Mouse (Mus musculus) heart, postnatal 36 days (tissue): ENCODE results near the gene Dhrs7c. TPM values are rescaled to one million over a fixed set of nuclear protein-coding genes. Genes with fewer than 3 reads are reported as not detected.
A peak's percentile ranks its signal among the peaks of the same experiment; 100 is the strongest.

ENCODE experiments used
- DNase-seq, 2 experiments: peaks; one replicate each; pipeline ENCODE4 v3.0.0; 2021 to 2022
- intact Hi-C: fragments of 180-260 bp; cut with DNase I; formaldehyde crosslinking; loops from one replicate; pipeline ENCODE4 v1.15.1; 2025
- total RNA-seq, 2 experiments: library from RNA; stranded (reverse); gene quantifications; 2 replicates each; pipeline ENCODE4 v1.2.3; 2021

The Dhrs7c gene
- total RNA-seq: 100 to 1,000 TPM; 208 to 239 TPM

- intact Hi-C loops: no loop called here
- peak; percentile 38 to 44 for DNase-seq
Measured at GRCm38 (mm10) chr11:67797931-67798330, at the start of gene Dhrs7c. Dhrs7c (plus strand) TSS chr11:67798187.

GRCm38 (mm10) chr11:67756287-67756686, 41.7 kb upstream of the Dhrs7c start:
- intact Hi-C loops: no loop called here
- DNase-seq: no peak

- DNase-seq: peak; percentile 10 to 24
- intact Hi-C loops: loop anchor here (2.0 kb wide), 1 partner anchor 49 kb away; no protein-coding TSS in a partner anchor
Measured at GRCm38 (mm10) chr11:67757373-67758167, 40.4 kb upstream of the Dhrs7c start.

- DNase-seq: no peak
- intact Hi-C loops: no loop called here
Measured at GRCm38 (mm10) chr11:67771053-67771452, 26.9 kb upstream of the Dhrs7c start, which contains the start of gene Glp2r. Glp2r (minus strand) TSS chr11:67771153.

GRCm38 (mm10) chr11:67771691-67772090, 26.3 kb upstream of the Dhrs7c start:
- intact Hi-C loops: no loop called here
- DNase-seq: no peak

- intact Hi-C loops: no loop called here
- no peak for DNase-seq
Measured at GRCm38 (mm10) chr11:67772577-67772976, 25.4 kb upstream of the Dhrs7c start.

- intact Hi-C loops: no loop called here
- DNase-seq: no peak
Measured at GRCm38 (mm10) chr11:67774379-67774778, 23.6 kb upstream of the Dhrs7c start, which contains the start of gene Gsg1l2. Gsg1l2 (plus strand) TSS chr11:67774608.

GRCm38 (mm10) chr11:67790182-67790581, 7.8 kb upstream of the Dhrs7c start:
- DNase-seq: no peak
- intact Hi-C loops: no loop called here

- intact Hi-C loops: no loop called here
Measured at GRCm38 (mm10) chr11:67800130-67800723, 2.2 kb downstream of the Dhrs7c start.

GRCm38 (mm10) chr11:67801169-67801568, 3.2 kb downstream of the Dhrs7c start:
- intact Hi-C loops: no loop called here
- DNase-seq: no peak

More at GRCm38 (mm10) chr11:67800130-67800723, 2.2 kb downstream of the Dhrs7c start:
- DNase-seq: no peak

- intact Hi-C loops: no loop called here
- no peak for DNase-seq
Measured at GRCm38 (mm10) chr11:67805538-67805937, 7.6 kb downstream of the Dhrs7c start.

GRCm38 (mm10) chr11:67806832-67807597, 9.0 kb downstream of the Dhrs7c start:
- intact Hi-C loops: loop anchor here (2.0 kb wide), 1 partner anchor 48 kb away; no protein-coding TSS in a partner anchor
- DNase-seq: no peak

- intact Hi-C loops: no loop called here
Measured at GRCm38 (mm10) chr11:67808051-67808450, 10.1 kb downstream of the Dhrs7c start.

GRCm38 (mm10) chr11:67811535-67811934, 13.5 kb downstream of the Dhrs7c start:
- intact Hi-C loops: loop anchor here (5.0 kb wide), 1 partner anchor 154 kb away; no protein-coding TSS in a partner anchor
- no peak for DNase-seq

More at GRCm38 (mm10) chr11:67808051-67808450, 10.1 kb downstream of the Dhrs7c start:
- DNase-seq: no peak

- no peak for DNase-seq
- intact Hi-C loops: loop anchor here (1.0 to 5.0 kb wide), 4 partner anchors 33 to 588 kb away; no protein-coding TSS in a partner anchor
Measured at GRCm38 (mm10) chr11:67819604-67820003, 21.6 kb downstream of the Dhrs7c start.

- DNase-seq: no peak
- intact Hi-C loops: loop anchor here (1.0 to 5.0 kb wide), 4 partner anchors 33 to 587 kb away; no protein-coding TSS in a partner anchor
Measured at GRCm38 (mm10) chr11:67820221-67820620, 22.2 kb downstream of the Dhrs7c start.

- intact Hi-C loops: loop anchor here (2.0 to 5.0 kb wide), 3 partner anchors 31 to 586 kb away; no protein-coding TSS in a partner anchor
- DNase-seq: no peak
Measured at GRCm38 (mm10) chr11:67821560-67821959, 23.6 kb downstream of the Dhrs7c start.

- DNase-seq: no peak
- intact Hi-C loops: no loop called here
Measured at GRCm38 (mm10) chr11:67828360-67829059, 30.5 kb downstream of the Dhrs7c start.

- intact Hi-C loops: no loop called here
- no peak for DNase-seq
Measured at GRCm38 (mm10) chr11:67829530-67829929, 31.5 kb downstream of the Dhrs7c start.

GRCm38 (mm10) chr11:67831820-67832219, 33.8 kb downstream of the Dhrs7c start:
- DNase-seq: no peak

More at GRCm38 (mm10) chr11:67831820-67832219, 33.8 kb downstream of the Dhrs7c start:
- intact Hi-C loops: no loop called here
